Mouse (Mus musculus) midbrain, embryonic 11.5 days (tissue): ENCODE results near the gene Gm47995. TPM values are rescaled to one million over a fixed set of nuclear protein-coding genes. Genes with fewer than 3 reads are reported as not detected.

Experiments
- ATAC-seq: fragments of 200-750 bp; cut with Nextera tagmentation; 2 replicates; pipeline ENCODE4 v1.8.0; 2017; ENCODE audit warnings: moderate TSS enrichment, moderate library complexity; ENCODE audit not compliant: low FRiP score
- DNase-seq: peaks from one replicate; pipeline ENCODE4 v3.0.0; 2015; ENCODE audit warnings: low spot score; ENCODE audit errors: missing footprints
- H3K27ac ChIP-seq: fragments of 300-500 bp; sonication (generic); 2 replicates; pipeline ENCODE4 v1.5.1; 2014; ENCODE audit warnings: low read depth, low read length
- H3K27me3 ChIP-seq: fragments of 300-500 bp; sonication (generic); 2 replicates; pipeline ENCODE4 v1.6.1; 2014; ENCODE audit warnings: mild to moderate bottlenecking, low read length, moderate library complexity, mixed read lengths; ENCODE audit not compliant: control insufficient read depth, insufficient read depth
- H3K36me3 ChIP-seq: fragments of 300-500 bp; sonication (generic); 2 replicates; pipeline ENCODE4 v1.6.1; 2014; ENCODE audit warnings: mild to moderate bottlenecking, low read length, moderate library complexity, mixed read lengths; ENCODE audit not compliant: control insufficient read depth, insufficient read depth
- H3K4me1 ChIP-seq: fragments of 300-500 bp; sonication (generic); 2 replicates; pipeline ENCODE4 v1.6.1; 2014; ENCODE audit warnings: low read length; ENCODE audit not compliant: control insufficient read depth, insufficient read depth
- H3K4me2 ChIP-seq: fragments of 300-500 bp; sonication (generic); 2 replicates; pipeline ENCODE4 v1.6.1; 2014; ENCODE audit warnings: mild to moderate bottlenecking, moderate library complexity
- H3K4me3 ChIP-seq: fragments of 300-500 bp; sonication (generic); 2 replicates; pipeline ENCODE4 v1.5.1; 2014; ENCODE audit warnings: low read depth, low read length
- H3K9ac ChIP-seq: fragments of 300-500 bp; sonication (generic); 2 replicates; pipeline ENCODE4 v1.6.1; 2014; ENCODE audit warnings: low read length
- H3K9me3 ChIP-seq: fragments of 300-500 bp; sonication (generic); 2 replicates; pipeline ENCODE4 v1.6.1; 2016; ENCODE audit warnings: low read length; ENCODE audit not compliant: control insufficient read depth
- WGBS: fragments of 180-500 bp; shearing (Covaris S2); extraction: QIAGEN DNeasy Blood & Tissue Kit; methylation state at CpG from one replicate; pipeline ENCODE4 v1.1.7; 2014; 5-methylcytosine and 5-hydroxymethylcytosine counted together
- polyA plus RNA-seq: library from polyadenylated mRNA; unstranded; fragments of >200 nt; fragmentation: Nextera tagmentation; extraction: Ambion mirVana; gene quantifications from 2 replicates; pipeline ENCODE4 v1.2.1, GENCODE M21; 2014

Gene Gm47995
- polyA plus RNA-seq, 1 experiment from 2014 or later = not detected

DNA sequence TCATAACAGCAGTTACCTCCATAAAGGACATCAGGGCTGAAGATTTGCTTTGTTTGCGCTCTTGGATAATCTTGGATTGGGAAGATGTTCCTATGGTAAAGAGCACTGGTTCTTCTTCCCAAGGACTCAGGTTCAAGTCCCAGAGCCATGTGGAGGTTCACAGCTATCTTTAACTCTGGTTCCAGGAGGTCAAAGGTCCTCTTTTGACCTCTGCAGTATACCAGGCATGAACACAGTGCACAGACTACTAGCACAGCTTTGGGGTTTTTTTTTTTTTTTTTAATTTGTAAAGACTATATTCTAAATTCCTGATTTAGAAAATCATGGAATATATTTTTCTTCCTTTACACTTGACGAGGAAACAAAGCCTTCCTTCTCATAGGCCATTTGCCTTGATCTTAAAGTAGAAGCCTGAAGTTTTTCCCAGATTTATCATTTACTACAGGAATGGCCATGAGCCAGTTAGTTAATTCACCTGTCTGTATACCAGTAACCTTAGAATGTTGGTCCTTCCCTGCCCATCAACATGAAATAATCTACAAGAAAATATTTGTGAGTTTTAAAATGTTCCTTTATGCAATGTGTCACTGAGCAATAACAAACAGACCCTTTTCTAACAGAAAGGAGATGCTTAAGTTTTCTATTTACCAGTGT is 39.3 kb upstream of the Gm47995 start:
- H3K9ac ChIP-seq = no peak overlapping the region
- no peak overlapping the region for H3K4me2 ChIP-seq
- no peak for DNase-seq
- H3K27me3 ChIP-seq = no peaks in the 10 kb centered on the region
- no peaks in the 10 kb centered on the region for H3K4me1 ChIP-seq
- no peaks in the 10 kb centered on the region for H3K9me3 ChIP-seq
- no peaks in the 10 kb centered on the region for H3K36me3 ChIP-seq
- WGBS = 86% methylated on average over 2 of the region's 2 CpGs
- H3K27ac ChIP-seq = no peak overlapping the region
- no peak for ATAC-seq
- H3K4me3 ChIP-seq = no peak overlapping the region

GRCm38 (mm10) chr1:151166031-151166430 is 32.2 kb upstream of the Gm47995 start:
- WGBS = 50% methylated on average over 8 of the region's 8 CpGs
- no peak overlapping the region for H3K4me3 ChIP-seq
- 0 out of 2 replicates have a peak, but pooled peaks have one; percentile 10 for ATAC-seq
- H3K4me1 ChIP-seq = peaks cover 7% of the 10 kb centered on the region
- DNase-seq = no peak
- H3K9ac ChIP-seq = no peak overlapping the region
- H3K4me2 ChIP-seq = no peak overlapping the region
- H3K27me3 ChIP-seq = no peaks in the 10 kb centered on the region
- no peak overlapping the region for H3K27ac ChIP-seq
- no peaks in the 10 kb centered on the region for H3K36me3 ChIP-seq
- H3K9me3 ChIP-seq = no peaks in the 10 kb centered on the region

- DNase-seq (peak; percentile 87), ATAC-seq (peak; percentile 70)
- Histone ChIP-seq H3K9me3 (no peaks in the 10 kb centered on the region), H3K27ac (no peak overlapping the region), H3K4me3 (no peak overlapping the region), H3K36me3 (no peaks in the 10 kb centered on the region), H3K9ac (no peak overlapping the region), H3K4me2 (peak overlapping the region; percentile 0; the same call in 1 of the 2 replicates), H3K4me1 (peaks cover 7% of the 10 kb centered on the region), H3K27me3 (no peaks in the 10 kb centered on the region)
- 23% methylated on average over 12 of the region's 12 CpGs for WGBS
Observed at GRCm38 (mm10) chr1:151167297-151168047, 30.8 kb upstream of the Gm47995 start.

DNA sequence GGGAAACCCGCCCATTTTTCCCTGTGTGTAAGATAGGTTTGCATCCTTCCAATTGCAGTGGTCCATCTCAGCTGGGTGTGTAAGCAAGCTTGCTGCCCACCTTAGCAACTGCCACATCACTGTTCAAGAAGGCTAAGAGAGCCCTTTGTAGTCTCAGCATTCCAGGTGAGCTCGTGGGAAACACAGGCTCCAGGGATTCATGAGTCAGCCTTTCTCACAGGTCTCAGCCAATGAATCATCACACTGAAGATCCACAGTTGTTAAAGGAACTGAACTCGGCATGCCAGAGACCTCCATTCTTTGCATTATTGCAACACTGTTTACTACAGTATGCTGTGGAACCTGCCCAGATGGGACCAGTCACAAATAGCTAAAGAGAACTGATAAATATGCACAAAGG is 29.6 kb upstream of the Gm47995 start:
- Histone ChIP-seq H3K4me1 (peaks cover 7% of the 10 kb centered on the region), H3K4me2 (no peak overlapping the region), H3K36me3 (no peaks in the 10 kb centered on the region), H3K27ac (no peak overlapping the region), H3K4me3 (no peak overlapping the region), H3K9ac (no peak overlapping the region), H3K27me3 (no peaks in the 10 kb centered on the region), H3K9me3 (no peaks in the 10 kb centered on the region)
- 70% methylated on average over 3 of the region's 3 CpGs for WGBS
- DNase-seq (no peak), ATAC-seq (0 out of 2 replicates have a peak, but pooled peaks have one; percentile 28)

DNA sequence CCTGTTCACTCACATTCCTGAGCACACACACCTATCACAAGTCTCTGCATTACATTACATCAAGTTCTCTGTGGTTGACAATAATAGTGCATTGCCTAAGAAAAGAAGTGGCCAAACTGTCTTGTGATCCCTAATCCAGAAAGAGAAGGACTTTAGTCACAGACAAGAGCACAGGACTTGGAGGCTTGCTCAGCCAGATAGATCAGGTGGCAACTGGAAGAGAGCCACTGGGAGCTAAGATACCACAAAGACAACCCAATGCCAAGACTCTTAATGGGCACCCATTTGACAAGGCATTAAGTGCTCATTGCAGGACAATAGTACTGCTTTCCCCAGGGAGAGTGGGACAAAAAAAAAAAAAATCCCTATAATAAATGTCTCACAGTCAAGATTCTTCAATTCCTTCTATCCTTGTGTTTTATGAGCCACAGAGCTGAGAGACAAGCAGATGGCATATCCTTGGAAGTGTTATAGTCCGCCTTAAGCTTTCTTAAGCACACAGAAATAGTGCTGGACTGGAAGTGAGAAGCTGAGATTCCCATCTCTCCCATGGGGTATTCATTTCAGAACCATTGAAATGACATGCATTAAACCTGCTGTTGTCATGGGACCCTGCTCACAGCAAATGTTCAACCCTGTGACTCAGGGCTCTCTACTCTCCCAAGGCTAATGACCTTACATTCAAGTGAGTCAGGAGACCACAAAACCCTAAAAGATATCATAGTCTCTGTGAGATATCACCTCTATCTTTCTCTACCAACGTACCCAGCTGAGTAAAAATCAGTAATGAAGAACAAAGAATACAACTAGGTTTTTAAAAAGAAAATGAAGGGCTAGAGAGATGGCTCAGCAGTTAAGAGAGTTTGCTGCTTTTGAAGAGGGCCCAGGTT is 26.4 kb upstream of the Gm47995 start:
- DNase-seq = no peak
- Histone ChIP-seq H3K27me3 (no peaks in the 10 kb centered on the region), H3K9me3 (no peaks in the 10 kb centered on the region), H3K4me1 (peaks cover 11% of the 10 kb centered on the region), H3K4me2 (no peak overlapping the region), H3K36me3 (no peaks in the 10 kb centered on the region), H3K4me3 (no peak overlapping the region), H3K27ac (no peak overlapping the region), H3K9ac (no peak overlapping the region)
- WGBS = 83% methylated on average over 2 of the region's 2 CpGs
- no peak for ATAC-seq

DNA sequence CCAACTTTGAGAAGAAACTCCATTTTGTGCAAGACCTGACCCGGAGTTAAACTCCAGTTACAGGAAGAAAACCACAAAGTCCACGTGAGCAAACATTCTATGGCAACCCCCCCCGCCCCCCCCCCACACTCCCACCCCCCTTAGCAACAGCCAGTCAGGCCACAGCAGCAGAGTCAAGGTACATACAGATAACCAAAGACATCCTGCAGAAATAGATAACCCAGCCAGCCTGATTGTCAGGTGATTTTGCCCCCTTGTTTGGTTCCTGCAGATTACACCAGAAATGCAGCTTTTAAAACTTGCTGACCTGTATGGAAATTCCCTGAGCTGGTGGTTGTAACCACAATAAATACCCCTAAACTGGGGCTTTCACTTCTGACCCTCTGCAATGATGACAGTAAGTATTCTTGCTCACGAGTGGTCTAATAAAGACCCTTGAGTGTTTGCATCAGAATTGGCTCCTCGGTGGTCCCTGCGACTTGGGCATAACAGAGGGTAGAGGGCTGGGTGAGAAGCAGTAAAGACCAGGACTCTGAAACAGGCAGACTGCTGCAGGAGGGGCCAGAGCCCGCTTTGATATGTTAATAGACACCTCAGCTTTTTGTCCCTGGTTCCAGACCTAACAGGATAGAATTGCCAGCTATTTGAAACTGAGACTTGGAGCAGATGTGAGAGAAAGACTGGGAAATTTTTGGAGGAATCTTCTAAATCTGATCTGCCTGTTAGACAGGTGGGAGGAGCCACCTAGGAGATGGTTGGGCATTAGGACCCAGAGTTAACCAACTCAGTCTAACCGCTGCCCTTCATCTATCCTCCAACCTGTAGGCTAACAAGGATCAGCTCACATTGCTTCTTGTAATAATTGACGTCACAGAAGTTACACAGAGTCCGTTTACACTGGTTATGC is 21.0 kb upstream of the Gm47995 start:
- no peak overlapping the region for H3K9ac ChIP-seq
- ATAC-seq (peak; percentile 85), DNase-seq (peak; percentile 90)
- no peaks in the 10 kb centered on the region for H3K27me3 ChIP-seq
- WGBS = 3% methylated on average over 10 of the region's 10 CpGs
- H3K9me3 ChIP-seq = no peaks in the 10 kb centered on the region
- H3K27ac ChIP-seq = no peak overlapping the region
- peak overlapping the region; percentile 22 for H3K4me2 ChIP-seq
- H3K36me3 ChIP-seq = no peaks in the 10 kb centered on the region
- H3K4me1 ChIP-seq = peaks cover 12% of the 10 kb centered on the region
- H3K4me3 ChIP-seq = no peak overlapping the region

DNA sequence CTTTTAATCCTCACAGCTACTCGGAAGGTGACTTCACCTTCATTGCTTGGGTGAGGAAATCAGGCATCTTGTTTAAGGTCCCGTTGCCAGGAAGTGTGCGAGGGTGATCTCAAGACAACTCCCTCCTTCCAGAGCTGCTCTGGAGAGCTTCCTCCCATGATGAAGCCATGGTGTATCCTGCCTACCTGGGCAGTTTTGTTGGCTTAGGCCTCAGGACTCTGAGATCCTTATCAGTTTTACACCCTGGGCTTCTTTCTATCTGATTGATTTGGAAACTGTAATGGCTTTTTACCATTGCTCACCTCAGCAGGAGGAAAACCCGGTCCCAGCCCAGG is 20.3 kb upstream of the Gm47995 start:
- peak overlapping the region; percentile 16; the same call in 1 of the 2 replicates for H3K27ac ChIP-seq
- peaks cover 12% of the 10 kb centered on the region for H3K4me1 ChIP-seq
- peak overlapping the region; percentile 22 for H3K4me2 ChIP-seq
- no peaks in the 10 kb centered on the region for H3K9me3 ChIP-seq
- H3K27me3 ChIP-seq = no peaks in the 10 kb centered on the region
- peak; percentile 91 for DNase-seq
- no peak overlapping the region for H3K4me3 ChIP-seq
- H3K9ac ChIP-seq = no peak overlapping the region
- peak; percentile 28; the same call in 1 of the 2 replicates for ATAC-seq
- H3K36me3 ChIP-seq = no peaks in the 10 kb centered on the region
- whole genome bisulfite sequencing = 11% methylated on average over 4 of the region's 4 CpGs

DNA sequence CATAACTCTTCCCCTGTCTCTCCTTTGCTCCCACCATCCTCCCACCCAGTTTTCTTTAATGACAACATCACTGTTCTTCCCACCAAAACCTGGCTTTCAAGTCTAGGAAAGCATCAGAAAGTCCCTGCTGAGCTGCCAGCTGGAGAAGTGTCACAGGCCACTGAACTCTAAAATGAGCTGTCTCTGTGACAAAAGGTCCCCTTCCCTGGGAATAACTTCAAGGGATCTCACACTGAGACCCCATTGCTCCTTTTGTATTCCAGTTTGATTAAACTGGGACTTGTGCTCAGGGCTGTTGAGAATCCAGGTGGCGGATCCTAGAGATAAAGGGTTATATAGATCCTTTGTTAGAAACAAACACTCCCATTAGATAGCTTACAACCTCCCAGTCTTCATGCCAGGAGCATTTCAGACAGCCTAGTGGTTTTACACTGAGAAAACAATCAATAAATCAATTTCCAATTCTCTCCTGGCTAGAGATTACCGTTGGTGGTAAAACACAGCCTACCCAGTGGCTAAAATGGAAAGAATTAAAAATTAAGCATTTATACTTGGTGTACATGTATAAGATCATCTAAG is 19.7 kb upstream of the Gm47995 start:
- Histone ChIP-seq H3K27me3 (no peaks in the 10 kb centered on the region), H3K4me3 (no peak overlapping the region), H3K4me2 (no peak overlapping the region), H3K36me3 (no peaks in the 10 kb centered on the region), H3K9ac (no peak overlapping the region), H3K9me3 (no peaks in the 10 kb centered on the region), H3K27ac (no peak overlapping the region), H3K4me1 (peaks cover 12% of the 10 kb centered on the region)
- WGBS = 16% methylated on average over 2 of the region's 2 CpGs
- DNase-seq (no peak), ATAC-seq (peak; percentile 70)
